Mouse (Mus musculus) liver, adult 2 months (tissue): ENCODE data around the gene 4931406P16Rik.

ENCODE experiments used
- CTCF ChIP-seq: fragments of 200-500 bp; IDR thresholded peaks from 2 replicates; pipeline ENCODE4 v1.5.1; 2011; ENCODE audit warnings: low read depth, low read length, control low read depth
- POLR2A ChIP-seq: fragments of 200-500 bp; IDR thresholded peaks from 2 replicates; pipeline ENCODE4 v1.6.1; 2011; ENCODE audit warnings: low read length, control low read depth; ENCODE audit not compliant: insufficient read depth; ENCODE audit errors: extremely low read depth

DNA sequence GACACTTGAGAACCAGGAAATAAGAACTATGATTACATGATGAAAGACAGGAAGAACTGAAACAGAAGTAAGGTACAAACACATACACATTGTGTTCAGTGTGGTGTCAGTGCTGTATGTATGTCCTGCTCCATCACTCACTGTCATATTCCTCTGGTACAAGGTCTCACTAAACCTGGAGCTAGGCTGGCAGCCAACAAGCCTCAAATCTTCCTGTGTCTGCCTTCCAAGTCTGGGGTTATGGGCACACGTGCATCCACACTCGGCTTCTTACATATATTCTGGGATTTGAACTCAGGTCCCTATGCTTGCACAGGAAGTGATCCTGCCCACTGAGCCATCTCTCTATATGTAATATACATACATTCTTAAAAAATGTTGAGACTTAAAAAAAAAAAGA, 20.7 kb downstream of the 4931406P16Rik start:
- TF ChIP-seq CTCF (no peak), POLR2A (no peak)
